Mouse (Mus musculus) CH12.LX (cell line): Measurements from ENCODE around the gene Itch. TPM values are rescaled to one million over a fixed set of nuclear protein-coding genes. Genes with fewer than 3 reads are reported as not detected.

ENCODE experiments used
- DNase-seq: peaks from one replicate; pipeline ENCODE4 v3.0.0-alpha.2; 2013; ENCODE audit errors: extremely low read depth
- H3K27ac ChIP-seq: 2 replicates; pipeline ENCODE4 v1.5.1; 2012; ENCODE audit warnings: low read depth, mild to moderate bottlenecking, control low read depth, moderate library complexity; ENCODE audit not compliant: insufficient read depth
- H3K27me3 ChIP-seq: replicated peaks from 2 replicates; pipeline ENCODE3; 2012; ENCODE audit warnings: inconsistent platforms
- H3K36me3 ChIP-seq, 2 experiments: replicated peaks in 1 of 2; 2 replicates each; pipeline versions ENCODE3 to v1.6.1; 2012; ENCODE audit warnings: inconsistent platforms in 1 of 2, low read length in 1 of 2, mild to moderate bottlenecking in 1 of 2, mixed read lengths in 1 of 2, moderate library complexity in 1 of 2; ENCODE audit not compliant: control insufficient read depth in 1 of 2, insufficient read depth in 1 of 2
- H3K4me1 ChIP-seq, 2 experiments: 2 replicates each; pipeline ENCODE4 v1.6.1; 2012; ENCODE audit warnings: inconsistent platforms in 1 of 2, moderate library complexity in 1 of 2; ENCODE audit not compliant: insufficient read depth in 2 of 2, control insufficient read depth in 1 of 2
- H3K4me2 ChIP-seq: 2 replicates; pipeline ENCODE4 v1.6.1; 2012; ENCODE audit warnings: low read depth, mild to moderate bottlenecking, control low read depth; ENCODE audit not compliant: poor library complexity, insufficient read depth, severe bottlenecking
- H3K4me3 ChIP-seq, 3 experiments: fragments of 150-350 bp in 1 of 3; sonication (generic) in 1 of 3; replicated peaks in 1 of 3; 2 replicates each; pipeline versions ENCODE3 to v1.5.1; 2011 to 2012; ENCODE audit warnings: low read depth in 2 of 3, low read length in 2 of 3, mild to moderate bottlenecking in 2 of 3, moderate library complexity in 2 of 3, control low read depth in 1 of 3, improper control_type of control experiment in 1 of 3, inconsistent platforms in 1 of 3, mixed read lengths in 1 of 3; ENCODE audit not compliant: poor library complexity in 1 of 3
- H3K79me2 ChIP-seq: replicated peaks from 2 replicates; pipeline ENCODE4 v1.6.1; 2012; ENCODE audit warnings: mild to moderate bottlenecking, moderate library complexity; ENCODE audit not compliant: control insufficient read depth, poor library complexity, insufficient read depth, severe bottlenecking; ENCODE audit errors: extremely low read depth
- H3K9ac ChIP-seq: 2 replicates; pipeline ENCODE4 v1.6.1; 2012; ENCODE audit warnings: low read depth, mild to moderate bottlenecking, control low read depth, moderate library complexity; ENCODE audit not compliant: insufficient read depth
- H3K9me3 ChIP-seq: replicated peaks from 2 replicates; pipeline ENCODE3; 2012; ENCODE audit warnings: low read length, inconsistent platforms, mixed read lengths
- BHLHE40 ChIP-seq: IDR thresholded peaks from 2 replicates; pipeline ENCODE4 v1.6.1; 2011; ENCODE audit warnings: mild to moderate bottlenecking, low read depth, low read length, improper control_type of control experiment
- CHD1 ChIP-seq: IDR thresholded peaks from 2 replicates; pipeline ENCODE4 v1.6.1; 2012; ENCODE audit warnings: low read depth, low read length, improper control_type of control experiment, inconsistent platforms
- CTCF ChIP-seq, 2 experiments: IDR thresholded peaks in 1 of 2; conservative IDR thresholded peaks in 1 of 2; 2 replicates each; pipeline ENCODE4 v1.5.1; 2011 to 2012; ENCODE audit warnings: low read depth in 2 of 2, low read length in 2 of 2, improper control_type of control experiment in 1 of 2, inconsistent platforms in 1 of 2, mild to moderate bottlenecking in 1 of 2, moderate library complexity in 1 of 2
- E2F4 ChIP-seq: IDR thresholded peaks from 2 replicates; pipeline ENCODE4 v1.6.1; 2011; ENCODE audit warnings: low read depth, low read length, improper control_type of control experiment; ENCODE audit not compliant: insufficient replicate concordance
- ELF1 ChIP-seq: IDR thresholded peaks from 2 replicates; pipeline ENCODE4 v1.6.1; 2014; ENCODE audit warnings: low read depth, mild to moderate bottlenecking, inconsistent platforms, low read length, improper control_type of control experiment
- ETS1 ChIP-seq: conservative IDR thresholded peaks from 2 replicates; pipeline ENCODE4 v1.6.1; 2012; ENCODE audit warnings: low read depth, mild to moderate bottlenecking, inconsistent platforms, low read length, improper control_type of control experiment, moderate library complexity
- GABPA ChIP-seq: IDR thresholded peaks from 2 replicates; pipeline ENCODE4 v1.6.1; 2012; ENCODE audit warnings: low read depth, low read length, improper control_type of control experiment, inconsistent platforms; ENCODE audit not compliant: insufficient replicate concordance
- HCFC1 ChIP-seq: IDR thresholded peaks from 2 replicates; pipeline ENCODE4 v1.6.1; 2012; ENCODE audit warnings: low read depth, mild to moderate bottlenecking, inconsistent platforms, low read length, improper control_type of control experiment
- JUN ChIP-seq: IDR thresholded peaks from 2 replicates; pipeline ENCODE4 v1.6.1; 2011; ENCODE audit warnings: low read depth, mild to moderate bottlenecking, low read length, improper control_type of control experiment, moderate library complexity; ENCODE audit not compliant: insufficient read depth
- KAT2A ChIP-seq: IDR thresholded peaks from 2 replicates; pipeline ENCODE4 v1.6.1; 2012; ENCODE audit warnings: low read length, improper control_type of control experiment, inconsistent platforms; ENCODE audit not compliant: insufficient replicate concordance
- MAX ChIP-seq: IDR thresholded peaks from 2 replicates; pipeline ENCODE4 v1.6.1; 2011; ENCODE audit warnings: low read length, improper control_type of control experiment
- MEF2A ChIP-seq: IDR thresholded peaks from 2 replicates; pipeline ENCODE4 v1.6.1; 2014; ENCODE audit warnings: low read depth, mild to moderate bottlenecking, inconsistent platforms, low read length, improper control_type of control experiment, borderline replicate concordance
- MXI1 ChIP-seq: IDR thresholded peaks from 2 replicates; pipeline ENCODE4 v1.6.1; 2011; ENCODE audit warnings: mild to moderate bottlenecking, low read depth, low read length, improper control_type of control experiment
- MYC ChIP-seq: IDR thresholded peaks from 2 replicates; pipeline ENCODE4 v1.6.1; 2011; ENCODE audit warnings: low read depth, mild to moderate bottlenecking, improper control_type of control experiment, low read length
- NELFE ChIP-seq: IDR thresholded peaks from 2 replicates; pipeline ENCODE4 v1.6.1; 2011; ENCODE audit warnings: low read depth, low read length, improper control_type of control experiment
- NRF1 ChIP-seq: IDR thresholded peaks from 2 replicates; pipeline ENCODE4 v1.6.1; 2014; ENCODE audit warnings: low read depth, mild to moderate bottlenecking, inconsistent platforms, low read length, improper control_type of control experiment, moderate library complexity
- POLR2A ChIP-seq: IDR thresholded peaks from 2 replicates; pipeline ENCODE4 v1.6.1; 2011; ENCODE audit warnings: low read depth, mild to moderate bottlenecking, improper control_type of control experiment, low read length
- POLR2AphosphoS2 ChIP-seq: IDR thresholded peaks from 2 replicates; pipeline ENCODE4 v1.6.1; 2011; ENCODE audit warnings: low read depth, low read length, improper control_type of control experiment
- SIN3A ChIP-seq: IDR thresholded peaks from 2 replicates; pipeline ENCODE4 v1.6.1; 2012; ENCODE audit warnings: low read length, improper control_type of control experiment, inconsistent platforms
- SMC3 ChIP-seq: IDR thresholded peaks from 2 replicates; pipeline ENCODE4 v1.6.1; 2011; ENCODE audit warnings: low read depth, low read length, improper control_type of control experiment
- UBTF ChIP-seq: IDR thresholded peaks from 2 replicates; pipeline ENCODE4 v1.6.1; 2012; ENCODE audit warnings: low read depth, mild to moderate bottlenecking, inconsistent platforms, low read length, improper control_type of control experiment, moderate library complexity
- USF2 ChIP-seq: conservative IDR thresholded peaks from 2 replicates; pipeline ENCODE4 v1.6.1; 2011; ENCODE audit warnings: low read depth, low read length, improper control_type of control experiment
- ZKSCAN1 ChIP-seq: IDR thresholded peaks from 2 replicates; pipeline ENCODE4 v1.6.1; 2012; ENCODE audit warnings: low read depth, inconsistent platforms, low read length, improper control_type of control experiment, borderline replicate concordance
- dilution Hi-C: fragments of 300-500 bp; cut with MboI; formaldehyde crosslinking; loops from 2 replicates; pipeline ENCODE4 v1.14.3; 2020; ENCODE audit warnings: low sequenced_read_pairs; ENCODE audit not compliant: extremely low pct_unique_long_range_greater_than_20kb, extremely low pct_ligation_motif_present
- in situ Hi-C: fragments of 300-500 bp; cut with MboI; formaldehyde crosslinking; loops from 3 replicates; pipeline ENCODE4 v1.14.3; 2019; ENCODE audit warnings: low sequenced_read_pairs, low pct_ligation_motif_present, low pct_unique_long_range_greater_than_20kb, mixed read lengths
- polyA plus RNA-seq: library from polyadenylated mRNA; unstranded; fragments of >175 nt; gene quantifications from 2 replicates; pipeline ENCODE4 v1.2.1, GENCODE M21; 2012; ENCODE audit warnings: low read depth; ENCODE audit not compliant: insufficient read length
- total RNA-seq, 2 experiments: library from RNA; depleted of rRNA; stranded (reverse); fragments of 300-350 nt in 1 of 2; fragments of >200 nt in 1 of 2; gene quantifications; 2 replicates each; pipeline ENCODE4 v1.2.3; 2012 to 2014

The Itch gene
- total and polyA plus RNA-seq, 3 experiments, result 25.3 to 46.6 (median 28.5) TPM

DNA sequence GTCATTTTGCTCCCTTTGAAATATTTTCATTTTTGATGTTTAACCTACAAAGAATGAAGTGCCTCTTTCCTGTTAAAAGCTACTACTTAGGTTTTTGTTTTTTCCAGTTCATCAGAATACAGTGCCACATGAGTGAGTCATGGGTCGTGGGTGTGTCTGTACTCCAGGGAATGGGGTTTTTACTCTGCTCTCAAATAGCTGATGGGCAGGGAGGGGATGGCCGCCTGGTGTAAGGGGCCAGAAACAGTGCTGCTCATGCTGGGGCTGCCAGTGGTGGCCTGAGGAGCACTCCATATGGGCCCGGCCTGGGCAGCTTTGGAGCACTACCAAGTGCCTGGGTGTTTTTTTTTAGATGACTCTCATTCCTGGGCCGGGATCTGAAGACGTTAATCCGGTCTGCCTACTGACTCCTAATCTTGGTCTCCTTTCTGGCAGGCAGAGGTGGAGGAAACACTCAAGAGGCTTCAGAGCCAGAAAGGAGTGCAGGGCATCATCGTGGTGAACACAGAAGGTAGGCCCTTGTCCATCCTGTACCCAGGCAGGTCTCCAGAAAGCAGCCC lies 109.1 kb downstream of the Itch start:
- Histone ChIP-seq H3K4me3 (peak overlapping the region in 1 of 3 experiments; percentile 60), H3K4me1 (peaks cover 17 to 42% of the 10 kb centered on the region in 2 experiments), H3K27me3 (no peaks in the 10 kb centered on the region), H3K4me2 (no peak overlapping the region), H3K79me2 (peaks cover 22% of the 10 kb centered on the region), H3K27ac (peak overlapping the region; percentile 55; the same call in 1 of the 2 replicates), H3K9ac (no peak overlapping the region), H3K36me3 (peaks cover 37 to 61% of the 10 kb centered on the region in 2 experiments), H3K9me3 (no peaks in the 10 kb centered on the region)
- DNase-seq, result peak; percentile 23
- in situ Hi-C loops, result no loop called here
- dilution Hi-C loops, result no loop called here
- no peak for TF ChIP-seq KAT2A
- TF ChIP-seq E2F4, result no peak
- TF ChIP-seq USF2, result no peak
- TF ChIP-seq POLR2AphosphoS2, result no peak
- TF ChIP-seq MAX, result no peak
- TF ChIP-seq ZKSCAN1, result no peak
- TF ChIP-seq MEF2A, result no peak
- no peak for TF ChIP-seq JUN
- TF ChIP-seq MYC, result no peak
- TF ChIP-seq POLR2A, result no peak
- no peak for TF ChIP-seq ELF1
- no peak for TF ChIP-seq CHD1
- TF ChIP-seq SIN3A, result no peak; the same call in 1 of the 2 replicates
- TF ChIP-seq NRF1, result no peak
- TF ChIP-seq ETS1, result no peak; the same call in 1 of the 2 replicates
- TF ChIP-seq MXI1, result no peak
- TF ChIP-seq SMC3, result no peak
- TF ChIP-seq CTCF (conservative IDR thresholded peaks at IDR 0.05 in 1 of 2, IDR thresholded peaks at IDR 0.05 in 1 of 2; ENCODE audit: low read depth in 2 of 2, low read length in 2 of 2), result no peak

DNA sequence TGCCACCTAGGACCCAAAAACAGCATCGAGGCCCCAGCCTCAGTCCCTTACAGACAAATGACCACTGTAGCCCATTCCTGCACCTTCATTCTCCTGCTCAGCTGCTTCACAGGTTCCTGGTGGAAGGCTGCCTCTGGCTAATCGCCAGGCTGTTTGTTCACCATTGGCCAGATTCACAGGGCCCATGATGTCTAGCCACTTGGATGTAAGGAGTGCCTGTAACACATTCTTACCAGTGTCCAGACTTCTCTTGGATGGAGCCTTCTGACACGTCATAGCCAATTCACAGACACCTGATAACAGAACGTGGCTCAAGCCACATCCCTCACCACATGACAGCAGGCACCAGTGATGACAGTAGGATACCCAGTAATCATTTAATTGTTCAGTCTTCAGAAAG lies 112.9 kb downstream of the Itch start:
- H3K27me3 ChIP-seq, result no peaks in the 10 kb centered on the region
- DNase-seq, result no peak
- H3K4me1 ChIP-seq, result peaks cover 15 to 17% of the 10 kb centered on the region in 2 experiments
- H3K4me3 ChIP-seq, result no peak overlapping the region
- TF ChIP-seq CHD1, result no peak
- no peak for TF ChIP-seq GABPA
- TF ChIP-seq BHLHE40, result no peak
- TF ChIP-seq UBTF, result no peak
- no peak for TF ChIP-seq NELFE
- no peak for TF ChIP-seq SIN3A
- TF ChIP-seq HCFC1, result no peak
- no peaks in the 10 kb centered on the region for H3K9me3 ChIP-seq
- dilution Hi-C loops (no loop called here), in situ Hi-C loops (no loop called here)
- H3K4me2 ChIP-seq, result no peak overlapping the region
- 0 out of 2 replicates have a peak, but pooled peaks cover 2% of the 10 kb centered on the region for H3K79me2 ChIP-seq
- peaks cover 68 to 88% of the 10 kb centered on the region in 2 experiments for H3K36me3 ChIP-seq
- H3K27ac ChIP-seq, result no peak overlapping the region
- H3K9ac ChIP-seq, result no peak overlapping the region
